Mouse (Mus musculus) liver, embryonic 15.5 days (tissue): ENCODE measurements around the gene Twsg1. TPM values are rescaled to one million over a fixed set of nuclear protein-coding genes. Genes with fewer than 3 reads are reported as not detected.
"Not testable (repeated sequence)": the region's sequence is repeated elsewhere in the genome, so short reads cannot be mapped to it uniquely, and the experiment has no call there.

Source experiments
- ATAC-seq: fragments of 200-750 bp; cut with Nextera tagmentation; 2 replicates; pipeline ENCODE4 v1.8.0; 2017; ENCODE audit warnings: moderate number of reproducible peaks, mild to moderate bottlenecking, moderate library complexity; ENCODE audit not compliant: insufficient read depth
- H3K27ac ChIP-seq: fragments of 300-500 bp; sonication (generic); replicated peaks from 2 replicates; pipeline ENCODE4 v1.5.1; 2015; ENCODE audit warnings: mild to moderate bottlenecking, inconsistent platforms
- H3K27me3 ChIP-seq: fragments of 300-500 bp; sonication (generic); 2 replicates; pipeline ENCODE4 v1.6.1; 2015; ENCODE audit warnings: mild to moderate bottlenecking, inconsistent platforms
- H3K36me3 ChIP-seq: fragments of 300-500 bp; sonication (generic); replicated peaks from 2 replicates; pipeline ENCODE4 v1.6.1; 2015; ENCODE audit warnings: moderate library complexity, mild to moderate bottlenecking, inconsistent platforms
- H3K4me1 ChIP-seq: fragments of 300-500 bp; sonication (generic); replicated peaks from 2 replicates; pipeline ENCODE4 v1.6.1; 2015; ENCODE audit warnings: inconsistent platforms
- H3K4me2 ChIP-seq: fragments of 300-500 bp; sonication (generic); 2 replicates; pipeline ENCODE4 v1.6.1; 2015; ENCODE audit warnings: moderate library complexity, mild to moderate bottlenecking, inconsistent platforms
- H3K4me3 ChIP-seq: fragments of 300-500 bp; sonication (generic); replicated peaks from 2 replicates; pipeline ENCODE4 v1.5.1; 2015; ENCODE audit warnings: mild to moderate bottlenecking, inconsistent platforms
- H3K9ac ChIP-seq: fragments of 300-500 bp; sonication (generic); 2 replicates; pipeline ENCODE4 v1.6.1; 2015; ENCODE audit warnings: moderate library complexity, mild to moderate bottlenecking, inconsistent platforms
- H3K9me3 ChIP-seq: fragments of 300-500 bp; sonication (generic); replicated peaks from 2 replicates; pipeline ENCODE4 v1.6.1; 2016; ENCODE audit warnings: inconsistent platforms
- WGBS: fragments of 180-500 bp; shearing (Covaris S2); methylation state at CpG from one replicate; pipeline ENCODE4 v1.1.7; 2015; ENCODE audit warnings: mixed read lengths; ENCODE audit not compliant: insufficient replicate concordance; 5-methylcytosine and 5-hydroxymethylcytosine counted together
- polyA plus RNA-seq: library from polyadenylated mRNA; unstranded; fragments of >200 nt; fragmentation: Nextera tagmentation; extraction: Ambion mirVana; gene quantifications from 2 replicates; pipeline ENCODE4 v1.2.1, GENCODE M21; 2015

The Twsg1 gene
- 16.1 and 17.0 TPM in 2 replicates for polyA plus RNA-seq

DNA sequence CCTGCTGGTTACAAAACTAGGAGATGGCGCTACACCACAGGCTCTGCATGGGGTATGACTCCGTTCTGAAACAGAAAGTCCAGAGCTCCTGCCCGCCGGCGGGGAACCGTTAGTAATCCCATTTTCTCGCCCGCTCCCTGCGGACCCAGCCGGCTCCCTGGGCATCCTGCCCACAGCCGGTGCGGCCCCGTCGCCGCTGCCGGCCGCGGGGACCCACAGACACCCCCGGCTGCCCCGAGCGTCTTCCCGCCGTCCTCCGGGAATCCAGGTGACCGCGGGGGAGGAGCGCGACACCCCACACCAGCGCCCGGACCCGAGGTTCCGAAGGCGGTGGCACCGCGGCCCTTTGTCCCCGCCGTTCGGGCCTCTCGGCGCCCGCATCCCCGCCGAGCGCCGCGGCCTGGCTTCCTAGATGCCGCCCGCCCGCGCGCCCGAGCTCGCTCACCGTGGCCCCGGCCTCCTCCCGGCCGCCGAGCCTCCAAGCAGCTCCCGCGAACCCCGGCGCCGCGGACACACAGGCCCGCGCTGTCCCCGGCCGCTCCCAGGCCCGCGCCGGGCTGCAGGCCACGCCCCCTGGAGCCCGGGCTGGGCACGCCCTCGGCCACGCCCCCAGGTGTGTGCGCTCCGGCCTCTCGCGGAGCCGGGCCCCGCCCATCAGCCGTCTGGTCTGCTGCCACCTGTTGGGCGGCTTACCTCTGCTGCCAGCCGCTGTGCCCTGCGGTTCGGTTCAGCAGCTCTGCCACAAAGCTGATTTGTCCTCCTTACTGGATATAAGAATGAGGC, at the start of gene Twsg1:
Gene Twsg1 (minus strand): TSS at position 605 of the 783 bp plus-strand sequence.
- peak; percentile 98 for ATAC-seq
- Histone ChIP-seq H3K9me3 (no peaks in the 10 kb centered on the region), H3K27me3 (no peaks in the 10 kb centered on the region), H3K27ac (peak within 1 kb of the TSS; percentile 85), H3K4me1 (peaks cover 28% of the 10 kb centered on the region), H3K4me2 (peak within 1 kb of the TSS; percentile 93), H3K9ac (peak within 1 kb of the TSS; percentile 87), H3K4me3 (peak within 1 kb of the TSS; percentile 86), H3K36me3 (0 out of 2 replicates have a peak, but pooled peaks cover 14% of the 10 kb centered on the region)
- under 1% methylated on average over 87 of the region's 87 CpGs for WGBS

DNA sequence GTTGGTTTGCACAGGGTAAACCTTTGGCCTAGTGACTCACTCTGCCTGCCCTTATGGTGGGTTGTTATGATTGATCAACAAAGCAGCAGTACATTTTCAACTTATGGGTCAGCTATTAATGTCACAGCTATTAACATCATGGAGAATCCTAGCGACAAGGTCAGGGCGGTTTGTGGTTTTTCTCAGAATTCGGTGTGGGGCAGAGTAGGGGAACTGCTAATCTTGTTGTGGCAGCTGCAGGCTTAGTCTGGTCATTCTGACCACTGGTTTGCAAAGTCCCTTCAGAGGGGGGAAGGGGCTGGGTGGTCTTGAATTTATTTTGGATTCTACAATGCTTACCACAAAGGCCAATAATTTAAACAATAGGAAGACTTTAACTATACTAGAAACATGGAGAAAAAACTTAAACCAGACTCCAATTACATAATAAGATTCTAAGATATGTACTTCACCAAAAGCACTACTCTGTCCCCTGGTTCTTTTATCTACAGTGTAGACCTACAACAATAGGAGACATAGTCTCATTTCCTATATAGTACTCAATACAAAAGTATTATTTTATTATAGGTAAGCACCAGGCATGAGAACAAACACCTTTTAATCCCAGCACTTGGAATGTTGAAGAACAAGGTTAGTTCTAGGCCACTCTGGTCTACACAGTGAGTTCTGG, 37.3 kb upstream of the Twsg1 start:
- Histone ChIP-seq H3K4me1 (peaks cover 18% of the 10 kb centered on the region), H3K36me3 (0 out of 2 replicates have a peak, but pooled peaks cover 3% of the 10 kb centered on the region), H3K27ac (no peak overlapping the region), H3K27me3 (no peaks in the 10 kb centered on the region), H3K4me2 (no peak overlapping the region; the same call in 1 of the 2 replicates), H3K9ac (no peak overlapping the region), H3K4me3 (no peak overlapping the region), H3K9me3 (no peaks in the 10 kb centered on the region)
- 37% methylated on average over 3 of the region's 3 CpGs for WGBS
- ATAC-seq, result peak; percentile 52; the same call in 1 of the 2 replicates

DNA sequence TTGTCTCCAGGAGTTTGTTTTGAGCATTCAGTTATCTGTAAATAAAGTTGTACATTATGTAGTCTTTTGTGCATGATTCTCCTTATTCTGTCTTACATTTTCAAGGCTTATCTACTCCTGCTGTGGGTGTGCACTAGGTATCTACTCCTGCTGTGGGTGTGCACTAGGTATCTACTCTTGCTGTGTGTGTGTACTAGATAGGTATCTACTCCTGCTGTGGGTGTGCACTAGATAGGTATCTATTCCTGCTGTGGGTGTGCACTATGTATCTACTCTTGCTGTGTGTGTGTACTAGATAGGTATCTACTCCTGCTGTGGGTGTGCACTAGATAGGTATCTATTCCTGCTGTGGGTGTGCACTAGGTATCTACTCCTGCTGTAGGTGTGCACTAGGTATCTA, 25.7 kb upstream of the Twsg1 start:
- not testable (repeated sequence) for H3K36me3 ChIP-seq, H3K27me3 ChIP-seq, H3K9me3 ChIP-seq, H3K4me3 ChIP-seq, H3K4me2 ChIP-seq, H3K9ac ChIP-seq
- Histone ChIP-seq H3K27ac (peak overlapping the region; percentile 19), H3K4me1 (peaks cover 25% of the 10 kb centered on the region)
- ATAC-seq, result peak; percentile 66

DNA sequence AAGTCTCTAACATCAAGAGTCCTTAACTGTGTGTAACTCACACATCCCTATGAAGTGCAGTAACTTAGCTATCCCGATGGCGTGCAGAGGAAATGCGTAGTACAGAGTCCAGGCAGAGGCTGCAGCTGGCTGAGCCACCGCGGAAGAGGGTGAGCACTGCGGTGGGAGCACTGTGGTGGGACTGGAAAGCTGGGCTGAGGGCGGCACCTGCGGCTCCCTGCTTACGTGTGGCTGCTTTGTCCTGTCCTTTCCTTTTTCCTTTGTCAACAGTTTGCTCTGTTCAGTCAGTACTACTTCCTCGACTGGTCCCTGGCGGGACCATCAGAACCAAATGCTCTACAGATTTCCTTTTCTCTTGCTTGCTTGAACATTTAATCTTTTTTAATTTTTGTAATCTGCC, 16.7 kb upstream of the Twsg1 start:
- Histone ChIP-seq H3K4me2 (no peak overlapping the region), H3K4me3 (no peak overlapping the region), H3K9me3 (no peaks in the 10 kb centered on the region), H3K9ac (no peak overlapping the region), H3K27ac (no peak overlapping the region), H3K4me1 (no peaks in the 10 kb centered on the region), H3K36me3 (no peaks in the 10 kb centered on the region), H3K27me3 (no peaks in the 10 kb centered on the region)
- 62% methylated on average over 11 of the region's 11 CpGs for WGBS
- no peak for ATAC-seq

DNA sequence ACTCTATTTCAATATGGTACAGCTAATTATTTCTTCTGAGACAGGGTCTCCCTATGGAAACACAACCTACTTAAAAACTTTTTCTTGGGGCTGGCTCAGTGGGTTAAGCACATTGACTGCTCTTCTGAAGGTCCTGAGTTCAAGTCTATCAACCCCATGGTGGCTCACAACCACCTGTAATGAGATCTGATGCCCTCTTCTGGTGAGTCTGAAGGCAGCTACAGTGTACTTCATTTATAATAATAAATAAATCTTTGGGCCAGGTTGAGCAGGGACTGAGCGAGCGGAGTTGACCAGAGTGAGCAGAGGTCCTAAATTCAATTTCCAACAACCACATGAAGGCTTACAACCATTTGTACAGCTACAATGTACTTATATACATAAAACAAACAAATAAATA, 11.2 kb upstream of the Twsg1 start:
- no peak overlapping the region for H3K9ac ChIP-seq
- H3K36me3 ChIP-seq, result no peaks in the 10 kb centered on the region
- no peaks in the 10 kb centered on the region for H3K9me3 ChIP-seq
- ATAC-seq, result no peak
- no peaks in the 10 kb centered on the region for H3K4me1 ChIP-seq
- no peak overlapping the region for H3K27ac ChIP-seq
- no peak overlapping the region for H3K4me3 ChIP-seq
- H3K27me3 ChIP-seq, result no peaks in the 10 kb centered on the region
- 79% methylated on average over 2 of the region's 2 CpGs for WGBS
- no peak overlapping the region for H3K4me2 ChIP-seq

DNA sequence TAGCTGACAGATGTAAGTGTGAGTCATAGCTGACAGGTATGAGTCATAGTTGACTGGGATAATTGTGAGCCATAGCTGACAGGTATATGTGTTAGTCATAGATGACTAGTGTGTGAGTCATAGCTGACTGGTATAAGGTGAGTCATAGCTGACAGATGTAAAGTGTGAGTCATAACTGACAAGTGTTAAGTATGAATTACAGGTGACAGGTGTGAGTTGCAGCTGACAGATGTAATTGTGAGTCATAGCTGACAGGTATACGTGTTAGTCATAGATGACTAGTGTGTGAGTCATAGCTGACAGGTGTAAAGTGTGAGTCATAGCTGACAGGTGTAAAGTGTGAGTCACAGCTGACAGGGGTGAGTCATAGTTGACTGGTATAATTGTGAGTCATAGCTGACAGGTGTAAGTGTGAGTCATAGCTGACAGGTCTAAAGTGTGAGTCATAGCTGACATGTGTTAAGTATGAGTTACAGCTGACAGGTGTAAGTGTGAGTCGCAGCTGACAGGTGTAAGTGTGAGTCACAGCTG, 10.6 kb upstream of the Twsg1 start:
- 71% methylated on average over 2 of the region's 2 CpGs for WGBS
- Histone ChIP-seq H3K36me3 (no peaks in the 10 kb centered on the region), H3K9ac (no peak overlapping the region), H3K4me2 (no peak overlapping the region), H3K27me3 (no peaks in the 10 kb centered on the region), H3K4me3 (no peak overlapping the region), H3K4me1 (peaks cover 4% of the 10 kb centered on the region), H3K9me3 (no peaks in the 10 kb centered on the region), H3K27ac (no peak overlapping the region)
- 0 out of 2 replicates have a peak, but pooled peaks have one; percentile 34 for ATAC-seq

DNA sequence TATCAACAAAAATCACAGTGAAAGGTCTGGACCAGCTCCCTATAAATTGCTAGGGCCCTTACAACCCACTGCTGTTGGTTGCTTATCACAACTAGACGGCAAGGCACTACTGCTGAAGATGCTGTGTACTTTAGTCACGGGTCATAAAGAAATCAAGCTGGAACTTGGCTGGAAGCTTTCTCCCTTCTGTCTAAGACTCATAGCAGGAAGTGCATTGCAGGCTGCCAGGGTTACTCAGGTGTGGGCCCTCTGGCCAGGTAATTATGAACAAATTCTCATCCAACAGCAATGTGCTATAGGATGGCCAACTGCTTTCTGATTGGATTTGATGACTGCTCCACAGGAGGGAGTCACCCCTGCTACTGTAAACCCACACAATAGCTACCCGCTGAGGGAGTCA, 8.0 kb upstream of the Twsg1 start:
- H3K36me3 ChIP-seq, result no peaks in the 10 kb centered on the region
- H3K4me1 ChIP-seq, result peaks cover 6% of the 10 kb centered on the region
- H3K9me3 ChIP-seq, result no peaks in the 10 kb centered on the region
- H3K9ac ChIP-seq, result no peak overlapping the region
- WGBS, result 50% methylated on average over 3 of the region's 3 CpGs
- H3K27ac ChIP-seq, result no peak overlapping the region
- no peak overlapping the region for H3K4me2 ChIP-seq
- no peak overlapping the region for H3K4me3 ChIP-seq
- ATAC-seq, result no peak
- H3K27me3 ChIP-seq, result no peaks in the 10 kb centered on the region

DNA sequence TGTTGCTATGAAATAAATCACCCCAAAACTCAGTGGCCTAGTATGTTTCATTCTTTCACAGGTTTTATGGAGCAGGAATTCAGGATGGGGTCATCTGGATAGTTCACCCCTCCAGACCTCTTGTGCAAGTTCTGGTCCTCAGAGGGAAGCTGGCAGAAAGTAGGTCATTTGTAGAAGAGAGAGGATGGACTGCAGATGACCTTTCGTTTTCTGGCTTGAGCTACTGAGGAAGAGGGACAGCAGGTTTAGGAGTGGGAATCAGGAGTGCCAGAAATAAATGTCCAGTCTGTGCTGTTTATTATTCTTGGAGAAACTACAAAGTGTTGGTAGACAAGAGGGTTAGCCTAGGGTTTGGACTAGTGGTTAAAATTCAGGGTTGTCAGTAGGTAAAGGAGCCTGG, 7.3 kb upstream of the Twsg1 start:
- H3K27me3 ChIP-seq, result no peaks in the 10 kb centered on the region
- no peaks in the 10 kb centered on the region for H3K9me3 ChIP-seq
- ATAC-seq, result no peak
- WGBS, result 66% methylated on average over 1 of the region's 1 CpGs
- H3K4me2 ChIP-seq, result no peak overlapping the region
- H3K4me3 ChIP-seq, result no peak overlapping the region
- no peak overlapping the region for H3K27ac ChIP-seq
- H3K36me3 ChIP-seq, result no peaks in the 10 kb centered on the region
- peaks cover 6% of the 10 kb centered on the region for H3K4me1 ChIP-seq
- H3K9ac ChIP-seq, result no peak overlapping the region

DNA sequence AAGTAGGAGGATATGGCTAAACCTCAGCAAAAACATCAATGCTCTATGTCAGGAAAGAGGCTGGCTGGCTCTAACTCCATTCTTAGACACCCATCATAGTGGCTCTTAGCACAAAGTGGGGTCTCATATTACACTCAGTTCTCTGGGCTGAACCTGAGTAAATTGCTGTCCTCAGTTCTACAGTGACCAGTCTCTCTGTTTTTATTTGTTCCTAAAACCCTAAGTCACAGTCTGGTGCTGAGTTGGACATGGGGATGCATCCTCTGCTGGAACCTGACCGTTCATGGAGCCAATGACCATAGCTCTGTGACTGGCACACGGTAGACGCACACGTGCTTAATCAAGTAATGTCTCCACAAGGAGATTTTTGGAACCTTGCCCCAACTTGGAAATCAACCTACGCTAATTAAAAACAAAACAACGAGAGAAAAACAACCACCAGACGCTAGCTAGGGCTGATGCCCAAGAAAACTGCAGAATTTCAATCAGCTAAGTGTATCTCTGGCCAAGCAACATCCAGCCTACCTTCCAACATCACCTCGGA, 6.8 kb upstream of the Twsg1 start:
- Histone ChIP-seq H3K4me3 (no peak overlapping the region), H3K4me1 (peaks cover 6% of the 10 kb centered on the region), H3K27me3 (no peaks in the 10 kb centered on the region), H3K9ac (no peak overlapping the region), H3K36me3 (no peaks in the 10 kb centered on the region), H3K4me2 (no peak overlapping the region), H3K27ac (no peak overlapping the region), H3K9me3 (no peaks in the 10 kb centered on the region)
- WGBS, result 77% methylated on average over 8 of the region's 8 CpGs
- ATAC-seq, result no peak

DNA sequence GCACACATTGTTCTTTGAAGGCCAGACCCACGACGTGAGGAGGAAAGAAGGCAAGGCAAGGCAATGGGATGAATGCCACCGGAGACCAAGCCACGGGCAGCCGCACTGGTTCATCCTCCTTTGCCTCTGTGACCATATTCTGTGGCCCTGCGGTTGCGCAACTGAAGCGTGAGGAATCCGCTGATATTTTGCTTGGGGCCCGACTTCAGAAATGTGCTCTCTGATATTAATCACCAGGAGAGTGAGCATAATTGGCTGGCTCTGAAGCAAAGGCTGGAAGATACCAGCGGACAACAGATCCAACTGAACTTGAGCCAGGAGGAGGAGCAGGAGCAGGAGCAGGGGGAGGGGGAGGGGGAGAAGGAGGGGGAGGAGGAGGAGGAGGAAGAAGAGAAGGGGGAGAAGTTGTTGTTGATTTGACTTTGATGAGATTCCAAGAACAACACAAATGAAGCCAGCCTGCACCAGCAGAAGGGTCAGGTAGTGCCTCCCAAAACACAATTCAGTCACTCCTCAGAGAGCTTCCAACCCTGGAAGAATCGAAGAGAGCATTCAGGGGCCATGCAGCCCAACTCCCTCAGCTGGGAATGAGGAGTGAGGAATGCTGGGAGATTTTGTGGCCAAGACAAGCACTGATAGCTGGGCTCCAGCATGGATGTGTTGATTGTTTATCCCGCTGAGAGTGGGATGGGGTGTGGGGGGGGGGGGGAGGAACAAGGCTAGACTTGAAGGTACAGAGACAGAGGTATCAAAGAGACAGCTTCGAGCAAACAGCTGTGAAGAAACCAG, 6.2 kb upstream of the Twsg1 start:
- Histone ChIP-seq H3K9ac (no peak overlapping the region), H3K27me3 (no peaks in the 10 kb centered on the region), H3K4me3 (no peak overlapping the region), H3K36me3 (no peaks in the 10 kb centered on the region), H3K27ac (no peak overlapping the region), H3K4me2 (no peak overlapping the region), H3K4me1 (peaks cover 7% of the 10 kb centered on the region), H3K9me3 (no peaks in the 10 kb centered on the region)
- 45% methylated on average over 14 of the region's 14 CpGs for WGBS
- ATAC-seq, result no peak

DNA sequence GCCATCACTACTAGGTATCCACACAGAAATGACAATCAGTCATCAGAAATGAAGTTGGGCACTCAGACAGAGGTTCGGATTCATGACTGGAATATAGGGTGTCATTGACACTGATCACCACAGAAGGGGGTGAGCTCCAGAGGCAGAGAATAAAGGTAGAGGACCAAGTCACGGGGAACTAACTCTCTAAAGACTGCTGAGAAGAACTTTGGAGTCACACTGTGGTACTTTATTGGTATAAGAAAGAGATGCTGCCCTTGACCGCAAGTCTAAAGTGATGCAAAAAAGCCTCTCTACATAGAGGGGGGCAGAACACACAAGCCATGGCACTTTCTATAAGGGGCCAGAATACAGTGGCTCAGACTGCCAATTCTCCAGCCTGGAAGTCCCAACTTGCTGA, 5.1 kb upstream of the Twsg1 start:
- H3K4me1 ChIP-seq, result peaks cover 16% of the 10 kb centered on the region
- no peak for ATAC-seq
- H3K9me3 ChIP-seq, result no peaks in the 10 kb centered on the region

More for the DNA sequence above, 5.1 kb upstream of the Twsg1 start:
- no peaks in the 10 kb centered on the region for H3K27me3 ChIP-seq
- no peaks in the 10 kb centered on the region for H3K36me3 ChIP-seq
- H3K4me3 ChIP-seq, result no peak overlapping the region
- no peak overlapping the region for H3K27ac ChIP-seq
- no peak overlapping the region for H3K9ac ChIP-seq
- WGBS, result 72% methylated on average over 3 of the region's 3 CpGs
- H3K4me2 ChIP-seq, result no peak overlapping the region
